Mouse (Mus musculus): ENCODE measurements around the gene Ivd.

Ivd gene

DNA sequence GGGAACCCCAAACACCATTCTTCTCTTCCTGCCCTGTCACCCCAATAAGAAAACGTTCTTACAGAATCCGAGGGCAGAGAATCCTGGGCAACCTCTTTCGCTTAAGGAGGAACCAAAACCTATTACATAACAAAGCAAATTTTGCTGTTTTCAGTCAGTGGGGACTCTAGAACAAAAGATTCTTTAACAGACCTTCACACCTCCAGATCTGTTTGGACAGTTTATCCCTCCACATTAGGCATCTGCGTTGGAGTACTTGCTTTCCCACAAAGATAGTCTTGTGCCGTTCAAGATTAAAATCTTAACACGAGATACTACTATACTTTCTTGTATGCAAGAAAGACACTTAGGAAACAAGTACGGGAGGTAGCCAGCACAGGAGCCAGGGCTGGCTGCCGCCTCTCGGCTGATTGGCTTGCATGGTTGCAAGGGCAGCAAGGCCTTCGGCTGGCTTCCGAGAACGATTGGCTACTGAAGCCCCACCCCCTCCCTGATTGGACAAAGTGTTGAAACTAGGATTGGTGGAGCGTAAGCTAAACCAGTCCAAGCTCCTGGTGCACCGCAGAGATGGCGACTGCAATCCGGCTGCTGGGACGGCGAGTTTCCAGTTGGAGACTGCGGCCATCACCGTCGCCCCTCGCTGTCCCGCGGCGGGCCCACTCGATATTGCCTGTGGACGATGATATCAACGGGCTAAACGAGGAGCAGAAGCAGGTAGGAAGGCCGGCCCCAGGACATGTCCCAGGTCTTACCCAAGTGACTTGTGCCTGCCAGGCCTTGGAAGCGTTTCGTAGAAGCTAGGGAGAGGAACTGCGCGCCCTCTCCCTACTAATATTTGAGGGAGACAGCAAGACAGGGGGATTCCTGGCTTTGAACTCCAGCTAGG, at the start of gene Ivd:
Gene Ivd, plus strand, starts transcription at position 501 of the 886 bp plus-strand sequence.
- DNase-seq (ENCODE audit: extremely low read depth, insufficient read length, low spot score) = peak; percentile 93

DNA sequence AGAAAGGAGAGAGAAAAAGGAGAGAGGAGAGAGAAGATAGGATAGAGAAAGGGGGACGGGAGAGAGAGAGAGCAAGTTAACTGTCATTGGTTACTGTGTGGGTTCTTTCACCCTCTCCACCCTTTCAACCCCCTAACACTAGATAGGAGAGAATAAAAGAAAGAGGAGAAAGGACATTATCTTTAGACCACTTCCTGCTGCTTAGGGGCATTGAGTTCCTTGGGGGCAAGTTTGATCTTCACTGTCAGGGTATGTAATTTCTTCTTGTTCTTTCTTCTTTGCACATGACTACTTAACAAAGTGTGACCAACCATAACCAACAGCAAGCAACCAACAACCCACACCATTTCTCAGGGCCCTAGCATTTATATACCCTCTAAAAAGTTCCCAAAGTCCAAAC, 49.0 kb upstream of the Ivd start:
- DNase-seq (ENCODE audit: extremely low read depth, insufficient read length, low spot score) = no peak

DNA sequence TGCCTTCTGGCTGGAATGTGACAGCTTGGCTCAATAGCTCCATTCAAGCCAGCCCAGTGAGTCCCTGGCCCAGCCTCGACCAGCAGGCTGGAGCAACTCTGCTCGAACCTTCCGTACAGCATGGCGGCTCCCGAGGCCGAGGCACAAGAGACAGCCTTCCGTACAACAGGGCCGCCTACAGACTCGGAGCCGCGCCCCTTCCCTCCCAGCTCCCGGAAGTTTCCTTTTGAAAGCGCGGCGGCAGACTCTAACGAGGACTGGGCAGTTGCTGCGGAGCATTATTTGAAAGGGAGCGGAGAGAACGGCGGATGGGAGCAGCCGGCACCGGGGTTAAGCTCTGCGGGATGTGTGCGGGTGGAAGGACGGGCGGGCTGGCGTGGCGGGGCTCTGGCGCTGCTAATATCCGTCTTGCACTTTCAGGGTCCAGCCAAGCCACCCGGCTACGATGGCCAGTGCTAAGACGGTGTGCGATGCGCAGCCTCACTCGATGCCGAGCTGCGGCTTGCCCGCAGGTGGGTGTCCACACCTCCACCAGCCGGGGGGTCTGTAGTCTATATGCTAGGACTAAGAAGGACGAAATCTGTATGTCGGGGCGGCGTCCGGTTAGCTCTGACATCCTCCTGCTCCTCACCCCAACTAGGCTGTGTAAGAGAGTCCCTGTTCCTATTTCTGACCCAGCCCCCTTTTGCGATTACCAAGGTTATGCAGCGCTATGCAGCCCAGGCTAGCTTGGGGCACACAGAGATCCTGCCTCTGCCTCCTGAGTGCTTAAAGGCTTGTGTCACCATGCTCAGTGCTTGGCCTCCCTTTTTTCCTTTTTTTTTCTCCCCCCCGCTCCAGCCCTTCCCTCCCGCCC, 47.5 kb upstream of the Ivd start, which contains the start of gene Knstrn:
Gene Knstrn, plus strand, starts transcription at position 23 of the 856 bp plus-strand sequence.
- DNase-seq (ENCODE audit: extremely low read depth, insufficient read length, low spot score) = peak; percentile 92

DNA sequence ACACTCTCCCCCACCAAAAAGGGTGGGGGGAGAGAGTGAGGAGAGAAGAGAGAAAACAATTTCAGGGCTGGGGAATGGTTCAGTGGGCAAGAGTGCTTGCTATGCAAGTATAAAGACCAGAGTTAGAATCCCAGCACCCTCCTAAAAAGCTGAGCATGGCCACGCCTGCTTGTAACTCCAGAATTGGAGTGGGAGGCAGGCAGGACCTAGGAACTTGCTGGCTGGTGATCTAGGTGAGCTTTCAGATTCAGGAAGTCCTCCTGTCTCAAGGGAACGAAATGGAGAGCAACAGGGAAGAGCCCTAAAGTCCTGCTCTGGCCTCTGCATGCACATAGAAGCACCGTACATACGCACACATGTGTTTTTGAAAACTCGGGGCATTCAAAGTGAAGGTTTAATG, 39.0 kb upstream of the Ivd start:
- no peak for DNase-seq (ENCODE audit: extremely low read depth, insufficient read length, low spot score)

DNA sequence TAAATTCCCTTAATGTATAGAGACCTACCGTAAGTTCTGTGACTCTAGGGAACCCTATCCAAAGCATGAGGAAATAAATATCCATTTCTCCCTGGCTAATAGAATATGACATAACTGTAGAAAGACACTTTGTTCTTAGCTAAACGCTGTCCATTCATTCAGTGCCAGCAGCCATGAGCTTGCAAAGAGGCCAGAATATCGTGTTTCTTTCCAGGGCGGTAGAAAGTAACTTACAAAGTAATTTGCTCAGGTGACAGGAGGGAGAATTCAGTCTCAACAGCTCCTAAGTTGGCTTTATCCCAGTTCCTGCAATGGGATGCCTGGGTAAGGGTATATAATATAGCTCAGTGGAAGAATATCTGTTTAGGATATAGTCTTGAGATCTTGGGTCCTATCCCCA, 37.4 kb upstream of the Ivd start:
- DNase-seq (ENCODE audit: extremely low read depth, insufficient read length, low spot score) = no peak

DNA sequence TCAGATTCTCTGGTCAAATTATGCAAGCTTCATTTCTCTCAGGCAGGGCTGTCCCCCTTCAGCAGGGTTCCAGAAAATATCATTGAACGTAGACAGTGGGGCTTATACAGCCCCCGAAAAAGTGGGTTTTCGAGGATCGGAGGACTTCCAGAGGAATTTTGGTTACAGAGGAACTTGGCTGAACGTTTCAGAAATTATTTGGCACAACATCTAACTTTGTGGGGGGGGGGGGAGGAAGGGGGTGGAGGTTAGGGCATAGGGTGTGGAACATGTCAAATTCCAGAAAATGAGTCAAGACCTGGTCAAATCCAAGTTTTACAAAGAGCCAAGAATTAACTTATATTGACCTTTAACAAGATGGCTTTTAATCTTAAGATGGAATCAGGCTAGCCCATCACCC, 32.7 kb upstream of the Ivd start:
- peak; percentile 59 for DNase-seq (ENCODE audit: extremely low read depth, insufficient read length, low spot score)

DNA sequence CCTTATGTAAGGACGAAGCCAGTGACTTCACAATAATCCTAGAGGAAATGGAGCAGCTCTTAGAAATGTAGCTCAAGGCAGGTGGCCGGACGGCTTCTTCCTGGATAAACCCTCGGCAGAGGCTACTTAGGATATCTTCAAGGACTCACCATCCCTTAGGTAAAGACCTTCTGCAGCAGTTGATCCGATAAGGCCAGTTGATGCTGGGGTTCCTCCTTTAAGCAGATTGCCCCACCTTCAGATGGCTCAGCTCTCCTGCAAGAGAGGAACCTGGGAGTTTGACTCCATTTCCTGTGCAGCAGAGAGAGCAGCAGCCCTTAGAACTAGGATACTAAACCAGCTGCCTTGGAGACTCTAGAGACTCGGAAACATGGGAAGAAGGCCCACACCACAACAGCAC, 27.7 kb upstream of the Ivd start:
- no peak for DNase-seq (ENCODE audit: extremely low read depth, insufficient read length, low spot score)

DNA sequence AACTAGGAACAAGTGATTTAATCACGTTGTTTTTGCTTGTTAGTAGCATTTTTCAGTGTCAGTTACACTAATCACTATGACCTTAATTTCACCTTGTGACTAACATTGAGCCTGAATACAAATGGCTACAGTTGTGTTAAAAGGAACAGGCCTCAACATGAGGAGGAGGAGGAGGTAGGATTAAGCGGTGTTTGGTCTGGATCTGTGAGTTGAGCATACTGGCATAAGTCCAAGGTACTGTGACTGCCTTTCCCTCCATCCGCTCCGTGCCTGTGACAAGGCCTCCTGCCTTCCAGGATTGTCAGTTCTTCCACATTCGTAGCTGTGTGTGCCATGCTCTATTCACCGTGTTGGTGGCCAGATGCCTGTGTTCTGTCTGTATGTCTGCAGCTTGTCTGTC, 26.6 kb upstream of the Ivd start:
- DNase-seq (ENCODE audit: extremely low read depth, insufficient read length, low spot score) = no peak

DNA sequence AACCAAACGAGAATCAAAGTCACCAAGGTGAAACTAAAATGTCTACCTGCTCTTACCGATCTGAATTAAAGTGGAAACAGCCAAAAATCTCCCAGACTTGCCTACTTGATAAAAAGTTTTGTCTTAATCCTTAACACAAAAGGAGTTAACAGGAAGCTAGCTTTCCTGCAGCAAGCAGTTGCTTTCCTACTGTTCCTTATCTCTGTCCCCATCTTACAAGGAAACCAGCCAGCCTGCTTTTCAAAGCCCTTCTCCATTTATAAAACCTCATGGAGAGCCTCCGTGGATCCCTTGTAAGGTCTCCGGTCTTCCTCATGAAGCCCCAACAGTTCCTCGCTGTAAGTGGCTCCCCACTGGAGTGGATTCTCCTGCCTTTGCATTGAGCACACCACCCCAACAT, 23.4 kb upstream of the Ivd start:
- no peak for DNase-seq (ENCODE audit: extremely low read depth, insufficient read length, low spot score)

DNA sequence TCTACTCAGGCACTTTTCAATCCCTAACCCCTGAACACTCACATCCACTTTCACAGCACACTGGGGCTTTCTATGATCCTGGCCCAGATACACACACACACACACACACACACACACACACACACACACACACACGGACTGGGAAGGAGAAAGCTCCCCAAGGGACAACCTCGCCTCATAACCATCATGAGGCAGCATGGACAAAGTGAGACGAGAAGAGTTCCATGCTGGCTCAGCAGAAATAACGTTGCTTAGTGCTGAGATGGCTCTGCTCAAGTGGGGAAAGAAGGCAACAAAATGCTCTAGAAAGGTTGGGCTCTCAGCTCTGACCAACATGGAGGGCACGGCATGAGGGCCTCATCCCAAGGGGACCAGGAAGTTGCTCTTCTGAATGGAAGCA, 20.6 kb upstream of the Ivd start:
- DNase-seq (ENCODE audit: extremely low read depth, insufficient read length, low spot score) = no peak

DNA sequence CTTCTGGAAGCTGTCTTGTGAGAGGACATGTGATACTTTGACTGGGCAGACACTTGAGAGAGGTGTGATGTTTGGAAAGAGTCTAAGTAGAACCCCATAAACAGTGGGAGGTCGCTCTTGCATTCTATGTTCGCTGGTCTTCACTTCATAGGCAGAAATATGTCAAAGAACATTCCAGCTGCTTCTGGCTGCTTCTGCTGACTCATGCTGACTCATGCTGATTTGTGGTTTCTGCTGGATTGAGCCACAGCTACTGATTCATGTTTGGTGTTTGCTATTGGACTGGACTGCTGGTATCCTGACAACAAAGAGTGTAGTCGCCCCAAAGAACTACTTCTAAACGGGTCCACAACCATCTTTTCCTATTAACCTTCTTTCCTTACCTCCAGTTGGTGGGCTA, 20.0 kb upstream of the Ivd start:
- DNase-seq (ENCODE audit: extremely low read depth, insufficient read length, low spot score) = peak; percentile 80

DNA sequence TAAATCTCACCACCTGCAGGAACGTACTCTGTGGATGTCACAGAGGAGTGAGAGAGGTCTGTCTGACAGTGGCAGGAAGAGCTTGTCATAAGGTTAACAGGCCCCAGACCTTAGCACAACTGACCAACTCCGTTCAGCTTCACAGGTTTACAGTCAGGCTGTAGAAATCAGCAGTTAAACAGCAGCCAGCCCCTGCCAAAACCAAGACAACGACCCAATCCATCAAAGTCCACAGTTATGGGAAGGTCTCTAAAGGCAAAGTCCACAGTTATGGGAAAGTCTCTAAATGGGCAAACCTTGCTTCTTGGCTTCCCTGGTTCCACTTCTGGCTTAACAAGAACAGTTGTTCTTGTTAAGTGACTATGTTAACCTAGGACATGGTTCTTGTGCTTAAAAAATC, 17.3 kb upstream of the Ivd start:
- DNase-seq (ENCODE audit: extremely low read depth, insufficient read length, low spot score) = no peak

DNA sequence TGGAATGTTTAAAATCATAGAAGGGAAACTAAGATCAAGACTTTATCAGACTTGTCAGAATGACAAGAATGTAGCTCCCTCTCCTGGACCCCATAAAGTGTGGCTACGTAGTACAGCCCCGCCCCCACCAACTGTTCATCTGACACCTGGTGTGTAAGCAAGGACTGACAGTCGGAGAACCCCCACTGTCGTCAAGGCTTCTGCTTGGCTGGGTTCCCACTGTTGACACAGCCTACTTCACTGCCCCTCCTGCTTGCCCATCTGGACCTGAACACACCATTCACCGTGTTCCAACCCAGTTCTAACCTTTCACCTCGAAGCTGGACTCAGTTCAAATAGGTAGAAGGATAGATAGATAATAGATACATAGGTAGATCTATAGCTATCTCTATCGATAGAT, 15.5 kb upstream of the Ivd start:
- DNase-seq (ENCODE audit: extremely low read depth, insufficient read length, low spot score) = no peak

DNA sequence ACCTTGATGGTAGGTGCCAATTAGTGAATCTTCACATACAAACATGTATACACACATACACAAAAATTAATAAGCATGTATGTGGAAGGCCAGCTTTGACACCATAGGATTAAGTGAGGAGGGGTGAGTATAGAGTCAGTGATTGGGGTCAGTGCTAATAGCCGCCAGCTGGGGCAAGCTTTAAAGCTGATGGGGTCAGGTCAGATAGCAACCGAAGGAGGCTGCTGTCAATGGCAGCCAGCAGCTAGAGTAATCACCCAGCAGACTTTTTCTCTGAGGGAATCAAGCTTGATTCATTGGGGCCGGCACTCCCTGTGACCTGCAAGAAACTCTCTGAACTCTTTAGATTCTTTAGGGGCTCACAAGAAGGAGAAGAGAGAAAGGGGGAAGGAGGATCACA, 10.0 kb upstream of the Ivd start:
- no peak for DNase-seq (ENCODE audit: extremely low read depth, insufficient read length, low spot score)

DNA sequence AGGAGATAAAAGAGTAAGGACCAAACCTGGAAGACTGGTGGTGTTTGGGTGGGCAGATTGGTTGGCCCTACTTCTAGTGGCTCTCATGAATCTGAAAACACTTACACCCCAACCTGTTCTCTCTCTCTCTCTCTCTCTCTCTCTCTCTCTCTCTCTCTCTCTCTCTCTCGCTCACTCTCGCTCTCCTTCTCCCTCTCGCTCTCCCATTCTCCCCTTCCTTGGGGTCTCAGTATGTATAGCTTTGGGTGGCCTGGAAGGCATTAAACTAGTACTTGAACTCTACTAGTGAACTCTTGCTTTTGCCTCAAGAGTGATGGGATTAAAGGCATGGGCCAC, 554 bp downstream of the Ivd start:
- DNase-seq (ENCODE audit: extremely low read depth, insufficient read length, low spot score) = no peak

DNA sequence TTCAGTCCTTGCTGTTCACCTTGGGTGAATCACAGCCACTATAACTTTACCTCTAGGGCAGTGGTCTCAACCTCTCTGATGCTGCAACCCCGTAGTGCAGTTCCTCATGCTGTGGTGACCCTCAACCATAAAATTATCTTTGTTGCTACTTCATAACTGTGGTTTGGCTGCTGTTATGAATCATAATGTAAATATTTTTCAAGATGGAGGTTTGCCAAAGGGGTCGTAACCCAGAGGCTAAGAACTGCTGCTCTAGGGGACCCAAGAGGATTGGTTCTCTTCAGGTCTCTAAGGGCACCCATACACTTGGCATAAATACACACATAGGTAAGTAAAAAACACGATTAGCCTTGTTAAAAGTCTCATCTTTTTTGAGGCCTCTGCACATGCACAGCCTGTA, 8.8 kb downstream of the Ivd start:
- no peak for DNase-seq (ENCODE audit: extremely low read depth, insufficient read length, low spot score)

DNA sequence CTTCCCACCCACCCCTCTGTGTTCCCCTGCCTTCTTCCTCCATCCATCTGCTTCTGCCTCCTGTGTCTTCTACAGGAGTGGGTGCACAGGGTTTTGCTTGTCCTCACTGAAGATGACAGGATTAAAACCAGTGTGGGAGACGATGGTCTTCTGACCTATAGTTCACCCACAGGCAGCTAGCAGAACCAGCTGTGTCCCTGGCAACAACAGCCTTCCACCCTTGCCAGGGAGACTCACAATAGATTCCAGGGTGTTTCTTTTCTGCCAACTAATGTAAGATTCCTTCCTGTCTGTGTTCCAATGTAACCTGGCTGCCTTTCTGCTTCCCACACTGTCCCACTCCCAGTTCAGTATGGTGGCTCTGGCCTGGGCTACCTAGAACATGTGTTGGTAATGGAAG, 9.3 kb downstream of the Ivd start:
- no peak for DNase-seq (ENCODE audit: extremely low read depth, insufficient read length, low spot score)

DNA sequence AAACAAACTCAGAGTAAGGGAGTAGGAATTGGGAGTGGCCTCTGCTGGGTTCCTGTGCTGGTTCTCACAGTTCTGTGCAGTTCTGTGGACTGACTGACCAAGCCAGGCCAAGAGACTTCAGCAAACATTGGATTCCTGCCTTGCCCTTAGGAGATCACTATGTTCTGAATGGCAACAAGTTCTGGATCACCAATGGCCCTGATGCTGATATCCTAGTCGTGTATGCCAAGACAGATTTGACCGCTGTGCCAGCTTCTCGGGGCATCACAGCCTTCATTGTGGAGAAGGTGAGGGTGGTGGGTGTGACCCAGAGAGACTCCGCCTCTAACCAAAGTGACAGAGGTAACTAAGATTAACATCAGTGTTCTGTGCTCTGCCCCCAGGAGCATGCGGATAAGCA, 11.3 kb downstream of the Ivd start:
- no peak for DNase-seq (ENCODE audit: extremely low read depth, insufficient read length, low spot score)

DNA sequence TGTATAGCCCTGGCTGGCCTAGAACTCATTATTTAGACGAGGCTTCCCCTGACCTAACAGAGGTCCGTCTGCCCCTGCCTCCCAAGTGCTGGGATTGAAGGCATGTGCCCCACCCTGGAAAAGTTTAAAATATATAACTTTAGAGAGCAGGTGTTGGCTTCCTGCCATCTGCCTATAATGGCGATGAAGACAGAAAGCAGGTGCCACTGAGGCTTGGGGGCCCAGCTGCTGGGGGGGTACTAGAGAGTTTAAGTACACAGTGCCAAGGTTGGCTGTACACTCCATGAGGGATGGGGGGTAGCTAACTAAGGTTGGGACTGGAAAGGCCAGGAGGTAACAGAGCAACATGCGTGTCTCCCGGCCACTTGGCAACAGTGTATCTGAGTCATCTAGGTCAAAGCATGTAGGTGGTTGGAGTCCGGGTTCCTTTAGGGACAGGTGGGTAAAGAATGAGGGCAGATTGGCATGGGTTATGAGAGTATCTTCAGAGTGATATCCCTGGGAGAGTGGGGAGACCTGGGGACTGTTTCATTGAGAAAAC, 12.2 kb downstream of the Ivd start:
- no peak for DNase-seq (ENCODE audit: extremely low read depth, insufficient read length, low spot score)

DNA sequence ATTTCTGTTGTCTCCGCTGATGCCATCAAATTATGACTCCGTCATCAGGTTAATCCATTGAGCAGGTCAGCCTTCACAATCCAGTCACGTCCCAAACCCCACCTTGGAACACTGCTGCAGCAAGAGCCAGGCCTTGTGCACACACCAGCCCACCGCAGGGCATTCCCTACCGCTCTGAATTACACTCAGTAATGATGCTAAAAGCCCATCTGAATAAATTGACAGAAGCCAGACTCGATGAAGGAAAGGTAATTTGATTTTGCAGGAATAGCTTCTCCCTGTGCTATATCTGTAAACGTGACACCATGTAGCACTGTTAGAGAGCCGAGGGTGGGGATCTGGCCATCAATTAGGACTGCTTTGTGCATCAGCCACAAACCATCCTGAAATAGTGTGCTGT, 13.6 kb downstream of the Ivd start:
- DNase-seq (ENCODE audit: extremely low read depth, insufficient read length, low spot score) = no peak

DNA sequence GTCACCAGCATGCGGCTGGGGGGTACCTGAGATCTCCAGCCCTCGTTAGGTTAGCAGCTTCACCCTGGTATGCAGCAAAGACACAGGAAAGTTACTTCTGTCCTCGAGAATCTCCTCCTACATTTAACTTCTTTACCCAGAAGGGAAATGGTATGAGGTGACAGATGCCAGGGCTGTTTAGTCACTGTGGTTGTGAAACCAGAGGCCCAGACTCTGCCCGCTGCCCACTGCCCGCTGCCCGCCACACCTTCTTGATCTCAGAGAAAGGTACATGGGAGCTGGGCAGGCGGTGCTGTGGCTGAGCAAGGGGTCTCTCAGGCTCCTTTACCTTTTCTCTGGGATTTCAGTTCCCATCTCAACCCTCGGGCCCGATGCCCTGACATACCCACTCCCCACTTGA, 14.7 kb downstream of the Ivd start:
- DNase-seq (ENCODE audit: extremely low read depth, insufficient read length, low spot score) = peak; percentile 64

DNA sequence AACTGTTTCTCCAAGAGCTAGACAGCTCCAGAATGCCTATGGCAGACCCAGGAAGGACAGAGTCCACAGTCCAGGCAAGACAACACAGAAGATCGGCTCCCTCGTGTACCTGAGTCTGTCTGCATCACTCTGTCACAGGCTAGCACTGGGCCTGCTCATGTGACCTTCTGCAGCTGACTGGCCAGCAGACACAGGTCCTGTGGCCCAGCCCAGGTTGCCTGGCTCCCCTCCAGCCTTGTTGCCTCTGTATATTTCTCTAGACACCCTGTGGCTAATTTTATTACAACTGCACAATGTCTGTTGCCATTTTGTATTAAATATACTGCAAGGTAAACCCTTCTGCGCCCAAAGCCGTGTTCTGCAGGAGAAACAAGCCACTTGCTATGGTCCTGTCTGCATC, 19.3 kb downstream of the Ivd start:
- no peak for DNase-seq (ENCODE audit: extremely low read depth, insufficient read length, low spot score)

Measured in 3134 (cell line).